Mouse (Mus musculus) midbrain, embryonic 15.5 days (tissue): Measurements from ENCODE around the gene Cabp1. TPM values are rescaled to one million over a fixed set of nuclear protein-coding genes. Genes with fewer than 3 reads are reported as not detected.
"Not testable (repeated sequence)": the region's sequence is repeated elsewhere in the genome, so short reads cannot be mapped to it uniquely, and the experiment has no call there.

Experiments used
- ATAC-seq: fragments of 200-750 bp; cut with Nextera tagmentation; replicated peaks from 2 replicates; pipeline ENCODE4 v1.8.0; 2017; ENCODE audit warnings: moderate TSS enrichment
- H3K27ac ChIP-seq: fragments of 300-500 bp; sonication (generic); 2 replicates; pipeline ENCODE4 v1.5.1; 2015; ENCODE audit warnings: mild to moderate bottlenecking, inconsistent platforms
- H3K27me3 ChIP-seq: fragments of 300-500 bp; sonication (generic); replicated peaks from 2 replicates; pipeline ENCODE4 v1.6.1; 2015; ENCODE audit warnings: inconsistent platforms
- H3K36me3 ChIP-seq: fragments of 300-500 bp; sonication (generic); replicated peaks from 2 replicates; pipeline ENCODE4 v1.6.1; 2015; ENCODE audit warnings: inconsistent platforms
- H3K4me1 ChIP-seq: fragments of 300-500 bp; sonication (generic); 2 replicates; pipeline ENCODE4 v1.6.1; 2015; ENCODE audit warnings: inconsistent platforms
- H3K4me2 ChIP-seq: fragments of 300-500 bp; sonication (generic); 2 replicates; pipeline ENCODE4 v1.6.1; 2015; ENCODE audit warnings: inconsistent platforms, mild to moderate bottlenecking, moderate library complexity
- H3K4me3 ChIP-seq: fragments of 300-500 bp; sonication (generic); 2 replicates; pipeline ENCODE4 v1.5.1; 2015; ENCODE audit warnings: mild to moderate bottlenecking, inconsistent platforms
- H3K9ac ChIP-seq: fragments of 300-500 bp; sonication (generic); 2 replicates; pipeline ENCODE4 v1.6.1; 2015; ENCODE audit warnings: mild to moderate bottlenecking, inconsistent platforms
- H3K9me3 ChIP-seq: fragments of 300-500 bp; sonication (generic); 2 replicates; pipeline ENCODE4 v1.6.1; 2016; ENCODE audit warnings: inconsistent platforms
- WGBS: fragments of 180-500 bp; shearing (Covaris S2); methylation state at CpG from one replicate; pipeline ENCODE4 v1.1.7; 2015; ENCODE audit warnings: mixed read lengths; 5-methylcytosine and 5-hydroxymethylcytosine counted together
- polyA plus RNA-seq: library from polyadenylated mRNA; unstranded; fragments of >200 nt; fragmentation: Nextera tagmentation; extraction: Ambion mirVana; gene quantifications from 2 replicates; pipeline ENCODE4 v1.2.1, GENCODE M21; 2015

Cabp1 gene
- polyA plus RNA-seq, 1 experiment from 2014 or later = 5.2 TPM

- no peaks in the 10 kb centered on the region for H3K27me3 ChIP-seq
- H3K4me3 ChIP-seq = no peak overlapping the region
- no peaks in the 10 kb centered on the region for H3K9me3 ChIP-seq
- H3K36me3 ChIP-seq = no peaks in the 10 kb centered on the region
- no peak overlapping the region for H3K4me2 ChIP-seq
- WGBS = 71% methylated on average over 9 of the region's 9 CpGs
- H3K9ac ChIP-seq = no peak overlapping the region
- no peak for ATAC-seq
- peaks cover 10% of the 10 kb centered on the region for H3K4me1 ChIP-seq
- no peak overlapping the region for H3K27ac ChIP-seq
These were observed 28.8 kb downstream of the Cabp1 start for GRCm38 (mm10) chr5:115165351-115165750.

- H3K4me3 ChIP-seq, H3K4me2 ChIP-seq, H3K9ac ChIP-seq, ATAC-seq, H3K27ac ChIP-seq, H3K36me3 ChIP-seq, H3K27me3 ChIP-seq, H3K9me3 ChIP-seq: not testable (repeated sequence)
- 77% methylated on average over 4 of the region's 4 CpGs for WGBS
- peaks cover 10% of the 10 kb centered on the region for H3K4me1 ChIP-seq
These were observed 29.7 kb downstream of the Cabp1 start for GRCm38 (mm10) chr5:115164446-115164845.

GRCm38 (mm10) chr5:115163563-115163962, 30.6 kb downstream of the Cabp1 start:
- Histone ChIP-seq H3K4me3 (no peak overlapping the region), H3K9me3 (no peaks in the 10 kb centered on the region), H3K9ac (no peak overlapping the region), H3K4me2 (no peak overlapping the region), H3K4me1 (peaks cover 16% of the 10 kb centered on the region), H3K36me3 (no peaks in the 10 kb centered on the region), H3K27ac (no peak overlapping the region), H3K27me3 (no peaks in the 10 kb centered on the region)
- ATAC-seq = no peak
- WGBS = 36% methylated on average over 8 of the region's 8 CpGs

GRCm38 (mm10) chr5:115161940-115162279, 32.3 kb downstream of the Cabp1 start:
- not testable (repeated sequence) for H3K4me2 ChIP-seq, H3K4me3 ChIP-seq, H3K9me3 ChIP-seq, H3K9ac ChIP-seq, H3K27ac ChIP-seq, H3K27me3 ChIP-seq, ATAC-seq, H3K36me3 ChIP-seq
- H3K4me1 ChIP-seq = peaks cover 22% of the 10 kb centered on the region
- WGBS = 55% methylated on average over 1 of the region's 1 CpGs

- no peak overlapping the region for H3K27ac ChIP-seq
- no peak overlapping the region for H3K4me3 ChIP-seq
- peaks cover 24% of the 10 kb centered on the region for H3K4me1 ChIP-seq
- H3K36me3 ChIP-seq = no peaks in the 10 kb centered on the region
- no peak for ATAC-seq
- 64% methylated on average over 13 of the region's 13 CpGs for WGBS
- no peaks in the 10 kb centered on the region for H3K9me3 ChIP-seq
- no peak overlapping the region for H3K4me2 ChIP-seq
- no peaks in the 10 kb centered on the region for H3K27me3 ChIP-seq
- H3K9ac ChIP-seq = no peak overlapping the region
These were observed 32.9 kb downstream of the Cabp1 start for GRCm38 (mm10) chr5:115161064-115161939.

- 79% methylated on average over 6 of the region's 6 CpGs for WGBS
- Histone ChIP-seq H3K4me1 (peaks cover 25% of the 10 kb centered on the region), H3K36me3 (no peaks in the 10 kb centered on the region), H3K4me2 (no peak overlapping the region), H3K27ac (no peak overlapping the region), H3K9ac (no peak overlapping the region), H3K27me3 (no peaks in the 10 kb centered on the region), H3K4me3 (no peak overlapping the region), H3K9me3 (no peaks in the 10 kb centered on the region)
- ATAC-seq = no peak
These were observed 33.5 kb downstream of the Cabp1 start for GRCm38 (mm10) chr5:115160655-115161054.

- Histone ChIP-seq H3K9ac (peak overlapping the region; percentile 96), H3K36me3 (no peaks in the 10 kb centered on the region), H3K9me3 (no peaks in the 10 kb centered on the region), H3K4me1 (peaks cover 40% of the 10 kb centered on the region), H3K4me3 (peak overlapping the region; percentile 97), H3K27me3 (no peaks in the 10 kb centered on the region), H3K4me2 (peak overlapping the region; percentile 92), H3K27ac (peak overlapping the region; percentile 99)
- ATAC-seq = no peak
- WGBS = 30% methylated on average over 12 of the region's 12 CpGs
These were observed 35.0 kb downstream of the Cabp1 start for GRCm38 (mm10) chr5:115159165-115159564.

GRCm38 (mm10) chr5:115158040-115158983, 35.9 kb downstream of the Cabp1 start, which contains the start of gene Mlec:
Gene Mlec (minus strand): TSS chr5:115158179.
- Histone ChIP-seq H3K4me1 (peaks cover 46% of the 10 kb centered on the region), H3K36me3 (no peaks in the 10 kb centered on the region), H3K4me3 (peak within 1 kb of the TSS; percentile 97), H3K27ac (peak within 1 kb of the TSS; percentile 99), H3K9me3 (no peaks in the 10 kb centered on the region), H3K27me3 (no peaks in the 10 kb centered on the region), H3K4me2 (peak within 1 kb of the TSS; percentile 92), H3K9ac (peak within 1 kb of the TSS; percentile 96)
- WGBS = under 1% methylated on average over 78 of the region's 78 CpGs
- peak; percentile 98 for ATAC-seq

- no peaks in the 10 kb centered on the region for H3K9me3 ChIP-seq
- peak overlapping the region; percentile 97 for H3K4me3 ChIP-seq
- H3K27me3 ChIP-seq = no peaks in the 10 kb centered on the region
- 2% methylated on average over 26 of the region's 26 CpGs for WGBS
- H3K4me1 ChIP-seq = peaks cover 51% of the 10 kb centered on the region
- ATAC-seq = no peak
- peak overlapping the region; percentile 92 for H3K4me2 ChIP-seq
- H3K27ac ChIP-seq = no peak overlapping the region
- peak overlapping the region; percentile 96 for H3K9ac ChIP-seq
- no peaks in the 10 kb centered on the region for H3K36me3 ChIP-seq
These were observed 37.1 kb downstream of the Cabp1 start for GRCm38 (mm10) chr5:115156933-115157589.

- Histone ChIP-seq H3K9ac (peak overlapping the region; percentile 18; the same call in 1 of the 2 replicates), H3K4me3 (peak overlapping the region; percentile 97), H3K27ac (no peak overlapping the region), H3K36me3 (no peaks in the 10 kb centered on the region), H3K4me2 (peak overlapping the region; percentile 92), H3K4me1 (peaks cover 51% of the 10 kb centered on the region), H3K9me3 (no peaks in the 10 kb centered on the region), H3K27me3 (no peaks in the 10 kb centered on the region)
- 64% methylated on average over 7 of the region's 7 CpGs for WGBS
- ATAC-seq = no peak
These were observed 37.8 kb downstream of the Cabp1 start for GRCm38 (mm10) chr5:115156401-115156800.

- Histone ChIP-seq H3K9ac (peak overlapping the region; percentile 18), H3K27me3 (no peaks in the 10 kb centered on the region), H3K36me3 (no peaks in the 10 kb centered on the region), H3K4me3 (peak overlapping the region; percentile 97; the same call in 1 of the 2 replicates), H3K27ac (no peak overlapping the region), H3K4me1 (peaks cover 51% of the 10 kb centered on the region), H3K4me2 (peak overlapping the region; percentile 92), H3K9me3 (no peaks in the 10 kb centered on the region)
- WGBS = 53% methylated on average over 5 of the region's 5 CpGs
- ATAC-seq = no peak
These were observed 38.4 kb downstream of the Cabp1 start for GRCm38 (mm10) chr5:115155831-115156230.
